Mouse (Mus musculus) hematopoietic stem cell, adult 5-6 weeks (primary cell): ENCODE results near the gene Olfr111. TPM values are rescaled to one million over a fixed set of nuclear protein-coding genes. Genes with fewer than 3 reads are reported as not detected.
"Not testable (repeated sequence)": the region's sequence is repeated elsewhere in the genome, so short reads cannot be mapped to it uniquely, and the experiment has no call there.

ENCODE experiments used
- ATAC-seq, 2 experiments: fragments of 125-278 bp in 1 of 2; replicated peaks in 1 of 2; 2 replicates each; pipeline ENCODE4 v1.8.0; 2016 to 2017; ENCODE audit warnings: inconsistent platforms in 2 of 2, mild to moderate bottlenecking in 2 of 2, moderate number of reproducible peaks in 2 of 2, low read depth in 1 of 2, moderate TSS enrichment in 1 of 2; ENCODE audit not compliant: low FRiP score in 2 of 2, poor library complexity in 2 of 2, severe bottlenecking in 2 of 2, insufficient read depth in 1 of 2, low TSS enrichment in 1 of 2
- total RNA-seq: library from RNA; stranded (forward); fragments of 172-1452, 232-1000 nt; gene quantifications from 2 replicates; pipeline ENCODE4 v1.2.3, GENCODE M21; 2017

The Olfr111 gene
- total RNA-seq: not detected in 2 replicates

GRCm38 (mm10) chr17:37507730-37508129 is at the start of gene Olfr111:
Gene Olfr111 (plus strand): TSS chr17:37508030.
- ATAC-seq: no peak

- no peak for ATAC-seq
Measured at GRCm38 (mm10) chr17:37458616-37459015, 49.2 kb upstream of the Olfr111 start, which contains the start of gene Olfr109. Gene Olfr109 (plus strand): TSS chr17:37458916.

DNA sequence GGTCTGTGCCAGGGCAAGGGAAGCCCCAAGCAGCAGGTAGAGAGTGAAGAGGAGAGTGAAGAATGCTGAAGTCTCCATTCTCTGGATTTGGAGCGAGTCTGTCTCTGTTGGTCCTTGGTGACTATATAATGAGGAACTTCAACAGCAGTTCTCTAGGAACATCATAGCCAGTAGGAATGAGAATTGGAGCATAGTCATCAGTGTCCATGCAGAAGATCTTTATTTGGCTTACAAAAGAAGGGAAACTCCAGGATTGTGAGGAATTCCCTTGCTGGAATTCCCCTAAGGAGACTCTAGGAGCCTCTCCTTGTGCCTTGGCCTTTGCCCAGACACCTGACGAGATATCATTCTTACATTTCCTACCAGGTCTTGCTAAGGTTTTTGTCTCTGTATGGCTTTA is 24.4 kb upstream of the Olfr111 start, which contains the start of gene H2-M2:
TSS of gene H2-M2 (minus strand) at position 101 of the 400 bp plus-strand sequence.
- ATAC-seq: no peak

- ATAC-seq: peak; percentile 62 to 71; a peak in 3 of 4 replicates
Measured at GRCm38 (mm10) chr17:37491930-37492518, 15.8 kb upstream of the Olfr111 start, which contains the start of gene Olfr110. Gene Olfr110 (plus strand): TSS chr17:37492468.

- peak in 1 of 2 experiments; percentile 48; a peak in 2 of 4 replicates for ATAC-seq
Measured at GRCm38 (mm10) chr17:37524612-37525011, 16.8 kb downstream of the Olfr111 start.

DNA sequence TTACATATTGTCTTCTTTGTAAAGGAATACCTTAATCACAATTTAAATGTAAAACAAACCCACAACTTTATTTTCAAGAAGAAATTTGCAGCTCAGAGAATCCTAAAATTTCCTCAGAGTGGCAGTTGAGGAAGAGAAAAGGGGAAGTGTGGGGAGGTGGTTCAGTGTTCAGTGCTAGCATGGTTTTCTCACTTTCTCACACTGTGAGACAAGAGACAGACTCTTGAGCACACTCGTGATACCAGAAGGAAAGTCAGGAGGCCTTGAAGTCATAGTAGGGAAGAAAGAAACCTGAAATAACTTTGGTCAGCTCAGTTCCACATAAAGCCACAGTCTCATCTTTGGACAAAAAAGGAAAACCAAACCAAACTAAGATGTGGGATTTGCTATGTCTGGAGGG is 17.6 kb downstream of the Olfr111 start:
- ATAC-seq: peak; percentile 64 to 71

GRCm38 (mm10) chr17:37535173-37535572 is 27.3 kb downstream of the Olfr111 start:
- ATAC-seq: no peak

DNA sequence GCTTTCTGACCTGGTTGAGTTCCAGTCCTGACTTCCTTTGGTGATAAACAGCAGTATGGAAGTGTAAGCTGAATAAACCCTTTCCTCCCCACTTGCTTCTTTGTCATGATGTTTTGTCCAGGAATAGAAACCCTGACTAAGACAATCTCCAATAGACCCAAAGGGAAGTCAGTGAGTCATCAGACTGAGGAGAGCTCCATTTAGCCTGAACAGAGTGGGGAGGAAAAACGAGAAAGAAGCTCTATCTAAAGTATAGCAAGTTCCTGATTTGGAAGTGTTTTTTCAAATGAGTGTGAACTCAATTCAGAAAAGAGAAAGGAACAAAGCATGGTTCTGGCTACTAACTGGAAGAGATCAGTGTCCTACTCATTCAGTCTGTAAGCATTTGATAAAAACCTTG is 30.6 kb downstream of the Olfr111 start:
- ATAC-seq: not testable (repeated sequence)

- ATAC-seq: no peak
Measured at GRCm38 (mm10) chr17:37541454-37542119, 33.8 kb downstream of the Olfr111 start.

GRCm38 (mm10) chr17:37543800-37544435 is 36.1 kb downstream of the Olfr111 start:
- ATAC-seq: no peak

DNA sequence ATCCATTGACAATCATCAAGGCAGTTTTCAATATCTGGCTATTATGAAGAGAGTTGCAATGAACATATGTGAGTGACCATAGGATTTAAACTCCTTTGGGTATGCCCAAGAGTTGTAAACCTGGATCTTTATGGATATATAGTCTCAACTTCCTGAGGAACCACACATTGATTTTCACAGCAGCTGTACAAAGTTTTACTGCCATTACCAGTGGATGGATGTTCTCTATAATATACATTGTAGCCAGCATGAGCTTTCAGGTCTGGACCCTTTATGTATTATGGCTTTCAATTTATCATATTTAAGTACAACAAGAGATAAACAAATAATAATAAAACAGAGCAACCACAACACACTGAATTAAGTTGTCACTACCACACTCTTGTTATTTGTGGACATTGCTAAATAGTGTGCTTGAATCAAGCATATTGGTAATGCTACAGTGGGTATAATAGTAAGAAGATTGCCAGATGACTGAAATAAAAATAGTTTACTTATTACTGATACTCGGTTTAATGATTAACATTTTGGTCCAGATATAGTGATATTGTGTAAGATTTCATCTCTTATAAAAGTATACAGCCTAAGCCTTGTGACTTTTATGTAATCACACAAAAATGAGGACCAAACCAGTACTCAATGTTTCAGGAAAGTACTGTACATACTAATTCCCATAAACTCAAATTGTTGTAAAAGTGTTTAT is 51.2 kb downstream of the Olfr111 start:
- no peak for ATAC-seq

DNA sequence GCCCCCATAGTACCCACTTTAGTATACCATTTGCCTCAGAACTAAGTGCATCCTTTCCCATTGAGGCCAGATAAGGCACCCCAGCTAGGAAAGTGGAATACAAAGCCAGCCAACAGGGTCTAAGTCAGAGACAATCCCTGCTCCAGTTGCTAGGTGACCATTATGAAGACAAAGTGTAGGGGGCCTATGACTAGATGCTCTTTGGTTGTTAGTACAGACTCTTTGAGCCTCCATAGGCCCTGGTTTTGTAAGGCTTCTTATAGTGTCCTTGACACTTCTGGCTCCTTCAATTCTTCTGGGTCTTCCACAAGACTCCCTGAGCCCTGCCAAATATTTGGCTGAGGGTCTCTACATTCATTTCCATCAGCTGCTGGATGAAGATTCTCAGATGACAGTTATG is 61.5 kb downstream of the Olfr111 start, which contains the start of gene Olfr112:
TSS of gene Olfr112 (minus strand) at position 101 of the 400 bp plus-strand sequence.
- ATAC-seq: no peak

- ATAC-seq: no peak
Measured at GRCm38 (mm10) chr17:37577563-37577962, 69.7 kb downstream of the Olfr111 start, which contains the start of gene Olfr113. Gene Olfr113 (minus strand): TSS chr17:37577663.

Other genes with a start within 250 kb of the Olfr111 start
- not detected in 2 replicates for gene Olfr98, start 244.3 kb upstream of the Olfr111 start, total RNA-seq
- gene H2-M3, start 237.8 kb upstream of the Olfr111 start, total RNA-seq: 34.3 and 53.5 TPM in 2 replicates
- gene Olfr99, start 224.6 kb upstream of the Olfr111 start, total RNA-seq: not detected in 2 replicates
- gene Olfr101, start 203.7 kb upstream of the Olfr111 start, total RNA-seq: not detected in 2 replicates
- not detected in 2 replicates for gene Olfr102, start 191.0 kb upstream of the Olfr111 start, total RNA-seq
- not detected in 2 replicates for gene Olfr103, start 168.3 kb upstream of the Olfr111 start, total RNA-seq
- gene Olfr104-ps, start 148.4 kb upstream of the Olfr111 start, total RNA-seq: not detected in 2 replicates
- not detected in 2 replicates for gene Olfr105-ps, start 129.0 kb upstream of the Olfr111 start, total RNA-seq
- not detected in 2 replicates for gene Olfr106-ps, start 117.6 kb upstream of the Olfr111 start, total RNA-seq
- not detected in 2 replicates for gene Olfr107, start 108.8 kb upstream of the Olfr111 start, total RNA-seq
- not detected in 2 replicates for gene Olfr108, start 62.5 kb upstream of the Olfr111 start, total RNA-seq
- not detected in 2 replicates for gene Olfr109, start 49.1 kb upstream of the Olfr111 start, total RNA-seq
- not detected in 2 replicates for gene H2-M2, start 24.5 kb upstream of the Olfr111 start, total RNA-seq
- not detected in 2 replicates for gene Olfr110, start 15.6 kb upstream of the Olfr111 start, total RNA-seq
- not detected in 2 replicates for gene Olfr112, start 61.4 kb downstream of the Olfr111 start, total RNA-seq
- gene Olfr113, start 69.6 kb downstream of the Olfr111 start, total RNA-seq: not detected in 2 replicates
- gene Olfr114, start 84.7 kb downstream of the Olfr111 start, total RNA-seq: not detected in 2 replicates
- not detected in 2 replicates for gene Olfr115, start 119.1 kb downstream of the Olfr111 start, total RNA-seq
- gene Olfr116, start 119.2 kb downstream of the Olfr111 start, total RNA-seq: not detected in 2 replicates
- not detected in 2 replicates for gene Olfr117, start 155.8 kb downstream of the Olfr111 start, total RNA-seq
- gene Olfr118, start 159.0 kb downstream of the Olfr111 start, total RNA-seq: not detected in 2 replicates
- gene Olfr119, start 188.5 kb downstream of the Olfr111 start, total RNA-seq: not detected in 2 replicates
- not detected in 2 replicates for gene Olfr120, start 213.8 kb downstream of the Olfr111 start, total RNA-seq
- gene Olfr121, start 240.8 kb downstream of the Olfr111 start, total RNA-seq: not detected in 2 replicates